Mouse (Mus musculus): ENCODE measurements around the gene Atp23. TPM values are rescaled to one million over a fixed set of nuclear protein-coding genes. Genes with fewer than 3 reads are reported as not detected.

Atp23 gene
- polyA plus RNA-seq, 1 experiment from 2014 or later = 21.9 TPM

- Histone ChIP-seq H3K4me3 (ENCODE audit: low read depth, low read length) (no peak overlapping the region), H3K9me3 (ENCODE audit: control insufficient read depth, low read length) (no peaks in the 10 kb centered on the region), H3K36me3 (ENCODE audit: control insufficient read depth, insufficient read depth, low read length) (no peaks in the 10 kb centered on the region), H3K9ac (ENCODE audit: low read length) (no peak overlapping the region), H3K4me1 (ENCODE audit: control insufficient read depth, insufficient read depth, low read length) (no peaks in the 10 kb centered on the region), H3K27me3 (ENCODE audit: control insufficient read depth, insufficient read depth, low read length) (no peaks in the 10 kb centered on the region), H3K27ac (replicated peaks; ENCODE audit: low read depth, low read length) (no peak overlapping the region), H3K4me2 (ENCODE audit: low read depth, severe bottlenecking) (no peak overlapping the region)
- ATAC-seq (ENCODE audit: insufficient number of reproducible peaks, low FRiP score, low TSS enrichment, low read depth) = no peak
- WGBS = 95% methylated on average over 8 of the region's 8 CpGs
- no peak for DNase-seq (ENCODE audit: low spot score)
These were observed 35.9 kb downstream of the Atp23 start for GRCm38 (mm10) chr10:126865284-126865683.

- Histone ChIP-seq H3K4me1 (ENCODE audit: control insufficient read depth, insufficient read depth, low read length) (no peaks in the 10 kb centered on the region), H3K36me3 (ENCODE audit: control insufficient read depth, insufficient read depth, low read length) (no peaks in the 10 kb centered on the region), H3K9me3 (ENCODE audit: control insufficient read depth, low read length) (no peaks in the 10 kb centered on the region), H3K27ac (replicated peaks; ENCODE audit: low read depth, low read length) (no peak overlapping the region), H3K9ac (ENCODE audit: low read length) (no peak overlapping the region), H3K4me2 (ENCODE audit: low read depth, severe bottlenecking) (no peak overlapping the region), H3K4me3 (ENCODE audit: low read depth, low read length) (no peak overlapping the region), H3K27me3 (ENCODE audit: control insufficient read depth, insufficient read depth, low read length) (no peaks in the 10 kb centered on the region)
- no peak for ATAC-seq (ENCODE audit: insufficient number of reproducible peaks, low FRiP score, low TSS enrichment, low read depth)
- DNase-seq (ENCODE audit: low spot score) = no peak
- WGBS = 84% methylated on average over 12 of the region's 12 CpGs
These were observed 39.0 kb downstream of the Atp23 start for GRCm38 (mm10) chr10:126862193-126862592.

- no peaks in the 10 kb centered on the region for H3K36me3 ChIP-seq (ENCODE audit: control insufficient read depth, insufficient read depth, low read length)
- H3K27ac ChIP-seq (replicated peaks; ENCODE audit: low read depth, low read length) = no peak overlapping the region
- ATAC-seq (ENCODE audit: insufficient number of reproducible peaks, low FRiP score, low TSS enrichment, low read depth) = no peak
- no peak overlapping the region for H3K9ac ChIP-seq (ENCODE audit: low read length)
- H3K9me3 ChIP-seq (ENCODE audit: control insufficient read depth, low read length) = no peaks in the 10 kb centered on the region; the same call in 1 of the 2 replicates
- no peak overlapping the region for H3K4me2 ChIP-seq (ENCODE audit: low read depth, severe bottlenecking)
- no peaks in the 10 kb centered on the region for H3K4me1 ChIP-seq (ENCODE audit: control insufficient read depth, insufficient read depth, low read length)
- no peaks in the 10 kb centered on the region for H3K27me3 ChIP-seq (ENCODE audit: control insufficient read depth, insufficient read depth, low read length)
- no peak overlapping the region for H3K4me3 ChIP-seq (ENCODE audit: low read depth, low read length)
- peak; percentile 37 for DNase-seq (ENCODE audit: low spot score)
- 80% methylated on average over 10 of the region's 10 CpGs for WGBS
These were observed 47.9 kb downstream of the Atp23 start for GRCm38 (mm10) chr10:126853286-126853685.

- no peak overlapping the region for H3K4me3 ChIP-seq (ENCODE audit: low read depth, low read length)
- peak; percentile 71; the same call in 1 of the 2 replicates for ATAC-seq (ENCODE audit: insufficient number of reproducible peaks, low FRiP score, low TSS enrichment, low read depth)
- 26% methylated on average over 10 of the region's 10 CpGs for WGBS
These were observed 55.7 kb downstream of the Atp23 start for GRCm38 (mm10) chr10:126845309-126845911.

GRCm38 (mm10) chr10:126844689-126845088 lies 56.5 kb downstream of the Atp23 start:
- Histone ChIP-seq H3K4me1 (ENCODE audit: control insufficient read depth, insufficient read depth, low read length) (peaks cover 8% of the 10 kb centered on the region), H3K4me2 (ENCODE audit: low read depth, severe bottlenecking) (no peak overlapping the region), H3K4me3 (ENCODE audit: low read depth, low read length) (no peak overlapping the region), H3K9ac (ENCODE audit: low read length) (no peak overlapping the region), H3K36me3 (ENCODE audit: control insufficient read depth, insufficient read depth, low read length) (no peaks in the 10 kb centered on the region), H3K27me3 (ENCODE audit: control insufficient read depth, insufficient read depth, low read length) (no peaks in the 10 kb centered on the region), H3K9me3 (ENCODE audit: control insufficient read depth, low read length) (no peaks in the 10 kb centered on the region; the same call in 1 of the 2 replicates), H3K27ac (replicated peaks; ENCODE audit: low read depth, low read length) (no peak overlapping the region)
- no peak for ATAC-seq (ENCODE audit: insufficient number of reproducible peaks, low FRiP score, low TSS enrichment, low read depth)
- WGBS = 37% methylated on average over 12 of the region's 12 CpGs
- DNase-seq (ENCODE audit: low spot score) = peak; percentile 63

More at GRCm38 (mm10) chr10:126845309-126845911, 55.7 kb downstream of the Atp23 start:
- H3K9ac ChIP-seq (ENCODE audit: low read length) = 0 out of 2 replicates have a peak overlapping the region, but pooled peaks have one; percentile 17
- H3K9me3 ChIP-seq (ENCODE audit: control insufficient read depth, low read length) = no peaks in the 10 kb centered on the region; the same call in 1 of the 2 replicates
- peaks cover 8% of the 10 kb centered on the region for H3K4me1 ChIP-seq (ENCODE audit: control insufficient read depth, insufficient read depth, low read length)
- no peaks in the 10 kb centered on the region for H3K27me3 ChIP-seq (ENCODE audit: control insufficient read depth, insufficient read depth, low read length)
- DNase-seq (ENCODE audit: low spot score) = peak; percentile 60
- H3K36me3 ChIP-seq (ENCODE audit: control insufficient read depth, insufficient read depth, low read length) = no peaks in the 10 kb centered on the region
- H3K4me2 ChIP-seq (ENCODE audit: low read depth, severe bottlenecking) = peak overlapping the region; percentile 24; the same call in 1 of the 2 replicates
- peak overlapping the region; percentile 63; the same call in 1 of the 2 replicates for H3K27ac ChIP-seq (replicated peaks; ENCODE audit: low read depth, low read length)

GRCm38 (mm10) chr10:126840266-126840665 lies 60.9 kb downstream of the Atp23 start:
- no peaks in the 10 kb centered on the region; the same call in 1 of the 2 replicates for H3K4me1 ChIP-seq (ENCODE audit: control insufficient read depth, insufficient read depth, low read length)
- H3K9me3 ChIP-seq (ENCODE audit: control insufficient read depth, low read length) = no peaks in the 10 kb centered on the region
- H3K36me3 ChIP-seq (ENCODE audit: control insufficient read depth, insufficient read depth, low read length) = no peaks in the 10 kb centered on the region
- no peak for DNase-seq (ENCODE audit: low spot score)
- no peak for ATAC-seq (ENCODE audit: insufficient number of reproducible peaks, low FRiP score, low TSS enrichment, low read depth)
- H3K4me3 ChIP-seq (ENCODE audit: low read depth, low read length) = no peak overlapping the region
- H3K4me2 ChIP-seq (ENCODE audit: low read depth, severe bottlenecking) = no peak overlapping the region
- no peaks in the 10 kb centered on the region for H3K27me3 ChIP-seq (ENCODE audit: control insufficient read depth, insufficient read depth, low read length)
- no peak overlapping the region for H3K9ac ChIP-seq (ENCODE audit: low read length)
- no peak overlapping the region for H3K27ac ChIP-seq (replicated peaks; ENCODE audit: low read depth, low read length)

- Histone ChIP-seq H3K4me2 (ENCODE audit: low read depth, severe bottlenecking) (no peak overlapping the region), H3K36me3 (ENCODE audit: control insufficient read depth, insufficient read depth, low read length) (no peaks in the 10 kb centered on the region), H3K9ac (ENCODE audit: low read length) (no peak overlapping the region), H3K27ac (replicated peaks; ENCODE audit: low read depth, low read length) (no peak overlapping the region), H3K9me3 (ENCODE audit: control insufficient read depth, low read length) (no peaks in the 10 kb centered on the region), H3K4me3 (ENCODE audit: low read depth, low read length) (no peak overlapping the region), H3K27me3 (ENCODE audit: control insufficient read depth, insufficient read depth, low read length) (no peaks in the 10 kb centered on the region), H3K4me1 (ENCODE audit: control insufficient read depth, insufficient read depth, low read length) (no peaks in the 10 kb centered on the region)
- peak; percentile 43 for DNase-seq (ENCODE audit: low spot score)
- no peak for ATAC-seq (ENCODE audit: insufficient number of reproducible peaks, low FRiP score, low TSS enrichment, low read depth)
- 46% methylated on average over 5 of the region's 5 CpGs for WGBS
These were observed 68.1 kb downstream of the Atp23 start for GRCm38 (mm10) chr10:126833006-126833405.

GRCm38 (mm10) chr10:126831329-126831728 lies 69.8 kb downstream of the Atp23 start:
- ATAC-seq (ENCODE audit: insufficient number of reproducible peaks, low FRiP score, low TSS enrichment, low read depth) (no peak), DNase-seq (ENCODE audit: low spot score) (no peak)
- WGBS = 86% methylated on average over 5 of the region's 5 CpGs
- H3K27me3 ChIP-seq (ENCODE audit: control insufficient read depth, insufficient read depth, low read length) = no peaks in the 10 kb centered on the region
- H3K9me3 ChIP-seq (ENCODE audit: control insufficient read depth, low read length) = no peaks in the 10 kb centered on the region
- no peaks in the 10 kb centered on the region for H3K4me1 ChIP-seq (ENCODE audit: control insufficient read depth, insufficient read depth, low read length)
- H3K9ac ChIP-seq (ENCODE audit: low read length) = no peak overlapping the region
- H3K4me2 ChIP-seq (ENCODE audit: low read depth, severe bottlenecking) = no peak overlapping the region
- no peaks in the 10 kb centered on the region for H3K36me3 ChIP-seq (ENCODE audit: control insufficient read depth, insufficient read depth, low read length)
- H3K4me3 ChIP-seq (ENCODE audit: low read depth, low read length) = no peak overlapping the region
- H3K27ac ChIP-seq (replicated peaks; ENCODE audit: low read depth, low read length) = no peak overlapping the region

GRCm38 (mm10) chr10:126828618-126829017 lies 72.5 kb downstream of the Atp23 start:
- no peaks in the 10 kb centered on the region for H3K9me3 ChIP-seq (ENCODE audit: control insufficient read depth, low read length)
- ATAC-seq (ENCODE audit: insufficient number of reproducible peaks, low FRiP score, low TSS enrichment, low read depth) (no peak), DNase-seq (ENCODE audit: low spot score) (no peak)
- no peak overlapping the region for H3K9ac ChIP-seq (ENCODE audit: low read length)
- no peaks in the 10 kb centered on the region for H3K4me1 ChIP-seq (ENCODE audit: control insufficient read depth, insufficient read depth, low read length)
- H3K4me2 ChIP-seq (ENCODE audit: low read depth, severe bottlenecking) = no peak overlapping the region
- H3K27me3 ChIP-seq (ENCODE audit: control insufficient read depth, insufficient read depth, low read length) = no peaks in the 10 kb centered on the region
- H3K27ac ChIP-seq (replicated peaks; ENCODE audit: low read depth, low read length) = no peak overlapping the region
- 78% methylated on average over 7 of the region's 7 CpGs for WGBS
- no peaks in the 10 kb centered on the region for H3K36me3 ChIP-seq (ENCODE audit: control insufficient read depth, insufficient read depth, low read length)
- no peak overlapping the region for H3K4me3 ChIP-seq (ENCODE audit: low read depth, low read length)
